Mouse (Mus musculus): ENCODE measurements around the gene Neurog1.
A peak's percentile ranks its signal among the peaks of the same experiment; 100 is the strongest.

The Neurog1 gene

DNA sequence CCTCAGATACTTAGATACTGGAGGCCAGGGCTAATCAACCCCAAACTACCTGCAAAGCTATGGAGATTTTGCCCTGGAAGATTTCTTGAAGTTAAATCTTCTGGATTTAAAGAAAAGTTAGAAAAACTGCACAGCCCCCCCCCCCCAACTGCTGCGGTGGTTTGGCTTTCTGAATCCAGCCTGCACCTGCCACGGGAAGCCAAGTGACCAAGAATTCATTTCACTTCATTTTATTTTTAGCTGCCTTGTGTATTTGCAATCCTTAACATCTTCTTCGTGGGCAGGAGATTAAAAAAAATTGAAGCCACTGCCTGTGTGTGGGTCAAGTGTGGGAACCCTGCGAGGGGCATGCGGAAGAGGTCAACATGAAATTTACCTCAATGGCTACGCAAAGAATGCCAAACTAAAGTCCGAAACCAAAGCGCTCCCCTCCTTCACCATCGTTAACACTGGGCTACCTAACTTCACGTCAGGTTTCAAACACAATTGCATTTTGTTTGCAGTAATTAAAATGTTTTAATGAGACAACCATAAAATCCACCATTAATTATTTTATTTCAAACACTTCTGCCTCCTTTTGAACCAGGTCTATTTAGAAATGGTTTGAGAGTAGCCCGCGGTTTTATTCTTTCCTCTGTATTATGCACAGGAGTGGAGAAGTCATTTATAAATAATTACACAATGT lies 5.6 kb upstream of the Neurog1 start:
- no peak for DNase-seq

DNA sequence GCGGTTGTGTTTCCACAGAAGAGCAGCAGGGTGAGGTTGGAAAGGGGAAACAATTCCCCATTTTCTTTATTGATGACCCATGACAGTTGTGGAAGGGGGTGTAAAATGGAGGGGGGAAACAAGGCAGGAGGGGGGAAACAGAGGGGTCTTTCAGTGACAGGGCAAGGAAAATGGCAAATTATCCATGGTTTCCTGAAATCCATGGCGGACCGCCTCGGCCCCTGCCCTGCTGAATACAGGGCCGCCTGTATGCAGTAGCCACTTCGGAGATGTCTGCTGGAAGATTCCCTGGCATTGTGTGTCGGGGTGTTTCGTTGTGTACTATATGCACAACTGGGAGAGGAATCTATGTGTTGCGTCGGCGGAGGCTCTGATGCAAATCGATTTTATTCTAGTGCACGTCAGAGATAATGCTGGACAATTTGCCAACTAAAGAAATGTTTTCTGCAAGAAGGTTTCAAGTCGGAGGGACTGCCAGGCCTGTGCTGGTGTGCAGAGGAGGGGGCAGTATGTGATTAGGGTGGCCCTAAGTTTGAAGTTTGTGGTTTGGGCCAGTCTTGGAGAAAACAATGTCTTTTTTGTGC lies 4.8 kb upstream of the Neurog1 start:
- DNase-seq, result no peak

- no peak for DNase-seq
Measured at GRCm38 (mm10) chr13:56253379-56253778, 1.4 kb upstream of the Neurog1 start.

- DNase-seq, result no peak
Measured at GRCm38 (mm10) chr13:56252783-56253182, 820 bp upstream of the Neurog1 start.

DNA sequence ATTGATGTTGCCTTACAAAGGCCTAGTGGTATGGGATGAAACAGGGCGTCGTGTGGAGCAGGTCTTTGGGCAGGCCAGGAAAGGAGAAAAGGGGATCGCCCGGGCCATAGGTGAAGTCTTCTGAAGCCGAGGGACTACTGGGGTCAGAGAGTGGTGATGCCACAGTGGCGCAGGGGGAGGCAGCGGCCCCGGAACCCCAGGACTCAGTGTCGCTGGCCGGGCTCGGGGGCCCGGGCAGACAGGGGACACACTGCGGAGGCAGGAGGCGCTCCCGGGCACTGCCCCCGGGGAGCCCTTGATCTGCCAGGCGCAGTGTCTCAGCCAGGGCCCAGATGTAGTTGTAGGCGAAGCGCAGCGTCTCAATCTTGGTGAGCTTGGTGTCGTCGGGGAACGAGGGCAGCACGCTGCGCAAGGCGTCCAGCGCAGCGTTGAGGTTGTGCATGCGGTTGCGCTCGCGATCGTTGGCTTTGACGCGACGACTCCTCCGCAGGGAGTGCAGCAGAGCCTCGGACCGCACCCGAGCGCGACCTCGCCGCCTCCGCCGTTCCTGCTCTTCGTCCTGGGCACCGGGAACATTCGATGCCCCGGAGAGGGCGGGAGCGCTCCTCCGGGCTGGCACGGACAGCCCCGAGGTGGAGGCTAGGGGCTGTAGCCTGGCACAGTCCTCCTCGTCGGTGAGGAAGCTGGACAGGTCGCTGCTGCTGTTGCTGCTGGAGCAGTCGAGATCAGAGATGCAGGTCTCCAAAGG lies 613 bp downstream of the Neurog1 start:
- DNase-seq, result no peak

- no peak for DNase-seq
Measured at GRCm38 (mm10) chr13:56250551-56251161, 1.3 kb downstream of the Neurog1 start.

DNA sequence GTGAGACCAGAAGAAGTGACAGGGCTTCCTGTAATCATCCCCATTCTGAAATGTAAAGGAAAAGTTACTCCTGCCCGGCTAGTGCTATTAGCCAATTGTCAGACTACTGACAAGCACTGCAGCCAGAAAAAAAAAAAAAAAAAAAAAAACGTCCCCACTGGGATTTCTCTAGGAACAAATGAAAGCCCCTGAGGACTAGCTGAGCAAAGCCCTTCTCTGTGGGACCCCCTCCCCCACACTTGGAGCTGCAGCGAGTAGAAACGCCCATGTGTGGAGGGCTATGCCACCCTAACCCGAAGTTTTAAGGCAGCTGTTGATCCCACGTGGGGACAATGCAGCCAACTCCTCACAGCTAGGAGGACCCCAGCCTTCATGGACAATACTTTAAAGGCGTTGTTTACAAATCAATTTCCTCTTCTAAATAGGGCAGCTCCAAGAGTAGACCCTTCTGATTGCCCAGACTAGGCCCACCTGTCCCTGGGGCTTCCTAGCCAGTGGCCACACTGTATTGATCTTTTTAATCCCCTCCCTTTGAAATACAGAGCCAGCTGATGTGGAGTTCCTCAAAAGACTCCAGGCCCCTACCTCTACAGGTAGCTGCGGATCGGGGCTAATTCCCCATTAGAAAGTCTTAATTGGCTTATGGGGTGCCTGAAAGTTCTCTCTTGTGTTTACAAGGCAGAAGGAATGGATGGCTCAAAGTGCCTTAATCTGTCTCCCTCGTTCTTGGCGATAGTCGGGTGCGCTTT lies 2.2 kb downstream of the Neurog1 start:
- no peak for DNase-seq

- no peak for DNase-seq
Measured at GRCm38 (mm10) chr13:56243104-56243503, 8.9 kb downstream of the Neurog1 start.

DNA sequence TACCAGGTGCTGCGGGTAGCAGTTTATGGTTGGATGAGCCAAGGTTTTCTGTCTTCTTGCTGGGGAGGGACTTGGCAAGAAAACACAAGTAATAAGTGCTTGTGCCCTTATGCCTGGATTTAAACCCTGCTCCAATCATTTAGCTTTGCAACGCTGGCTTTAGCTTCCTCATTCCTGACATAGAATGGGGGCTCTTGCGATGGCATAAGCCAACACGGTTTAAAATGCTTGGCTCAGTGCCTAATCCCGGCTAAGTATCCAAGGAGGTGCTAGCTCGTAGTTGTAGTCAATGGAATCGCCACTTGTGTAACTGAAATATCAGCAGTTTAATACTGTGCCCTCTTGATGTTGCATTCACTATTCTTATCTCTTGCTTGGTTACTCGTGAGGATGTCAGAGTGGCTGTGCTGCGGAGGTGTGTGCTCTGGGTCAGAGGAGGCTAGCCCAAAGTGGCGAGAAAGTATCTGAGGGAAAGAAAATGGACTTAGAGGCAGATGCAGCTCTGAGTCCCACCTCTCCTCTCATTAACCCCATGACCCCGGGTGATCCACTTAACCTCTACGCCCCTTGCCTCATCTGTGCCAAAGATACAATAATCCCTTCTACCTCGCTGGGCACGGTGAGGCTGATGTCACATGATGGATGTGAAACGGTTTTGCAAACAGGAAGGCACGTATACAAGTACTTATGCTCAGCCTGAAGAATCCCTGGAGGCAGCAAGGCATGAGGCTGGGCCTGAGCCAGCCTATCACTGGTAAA lies 11.8 kb downstream of the Neurog1 start:
- DNase-seq, result peak in 1 of 2 experiments; percentile 5

GRCm38 (mm10) chr13:56237905-56238304 lies 14.1 kb downstream of the Neurog1 start:
- no peak for DNase-seq

DNA sequence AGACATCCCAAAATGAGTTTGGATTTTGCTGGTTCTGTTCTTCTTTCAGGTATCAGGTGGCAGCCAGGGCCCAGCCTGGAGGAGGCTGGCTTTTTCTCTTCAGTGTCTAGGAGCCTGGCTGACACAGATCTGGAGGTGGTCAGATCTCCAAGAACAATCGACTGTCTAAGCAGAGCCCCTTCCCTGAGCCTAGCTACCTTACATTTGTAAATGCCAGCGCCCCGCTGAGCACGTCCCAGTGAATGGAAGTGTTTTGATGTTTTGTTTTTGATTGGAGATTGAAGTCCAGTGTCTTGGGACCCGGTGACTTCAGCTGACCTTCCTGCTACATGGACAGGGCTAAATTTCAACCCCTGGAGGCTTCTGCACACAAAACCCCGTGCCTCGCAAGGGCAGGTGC lies 15.8 kb downstream of the Neurog1 start:
- DNase-seq, result no peak

GRCm38 (mm10) chr13:56228790-56229189 lies 23.2 kb downstream of the Neurog1 start:
- no peak for DNase-seq

GRCm38 (mm10) chr13:56226175-56226954 lies 25.6 kb downstream of the Neurog1 start:
- no peak for DNase-seq

DNA sequence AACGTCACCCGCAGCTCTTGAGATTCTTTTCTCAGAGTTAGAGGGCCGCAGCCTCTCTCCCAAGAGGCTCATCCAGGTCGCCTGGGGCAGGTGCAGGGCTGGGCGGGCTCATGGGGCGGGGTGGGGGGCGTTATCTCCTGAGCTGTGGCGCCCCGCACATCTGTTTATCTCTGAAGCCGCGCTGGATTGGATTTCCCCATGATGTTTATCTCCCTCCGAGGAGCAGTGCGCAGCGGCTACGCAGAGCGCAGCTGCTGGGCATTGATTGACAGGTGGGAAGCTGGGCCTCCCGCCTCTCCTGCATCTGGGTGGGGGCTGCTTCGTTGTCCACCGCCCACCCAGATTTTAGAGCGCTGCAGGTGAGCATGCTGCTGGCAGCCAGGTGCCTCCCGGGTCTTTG lies 28.3 kb downstream of the Neurog1 start:
- no peak for DNase-seq

GRCm38 (mm10) chr13:56222849-56223246 lies 29.1 kb downstream of the Neurog1 start:
- no peak for DNase-seq

DNA sequence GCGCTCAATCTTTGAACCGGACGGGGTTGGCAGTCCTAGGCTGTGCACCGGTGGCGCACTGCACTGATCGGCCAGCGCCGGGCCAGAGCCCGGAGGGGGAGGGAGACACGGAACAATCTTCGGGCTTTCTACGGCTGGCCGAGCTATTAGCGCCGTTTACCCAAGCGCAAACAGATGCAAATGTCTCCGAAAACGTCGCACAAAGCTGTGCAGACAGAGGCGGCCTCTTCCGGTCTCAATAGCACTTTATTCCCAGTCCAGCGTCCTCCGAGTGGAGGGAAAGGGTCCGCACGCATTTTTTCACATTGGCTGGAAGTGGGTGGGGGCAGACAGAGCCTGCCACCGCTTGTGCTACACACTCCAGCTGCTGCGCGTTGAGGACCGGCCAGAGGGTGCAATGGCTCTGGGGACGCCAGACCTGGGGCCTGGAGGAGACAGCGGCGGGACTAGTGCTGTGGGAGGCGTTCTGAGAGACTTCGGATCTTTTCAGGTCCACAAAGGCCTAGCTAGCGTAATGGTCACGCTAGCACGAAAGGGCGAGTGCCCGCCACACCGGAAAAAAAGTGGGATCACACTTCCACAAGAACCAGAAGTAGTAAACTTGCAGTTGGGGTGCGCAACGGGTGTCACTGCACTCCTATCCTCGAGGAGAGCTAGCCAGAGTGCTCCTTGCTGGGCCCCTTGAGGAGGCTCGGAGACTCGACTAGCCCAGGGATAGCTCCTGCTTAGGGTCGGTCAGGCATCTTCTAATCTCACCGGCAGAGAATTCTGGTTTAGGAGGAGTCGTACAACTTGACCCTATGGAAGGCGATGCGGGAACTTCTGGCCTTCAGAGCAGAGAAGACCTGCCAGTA lies 29.7 kb downstream of the Neurog1 start:
- DNase-seq, result no peak

DNA sequence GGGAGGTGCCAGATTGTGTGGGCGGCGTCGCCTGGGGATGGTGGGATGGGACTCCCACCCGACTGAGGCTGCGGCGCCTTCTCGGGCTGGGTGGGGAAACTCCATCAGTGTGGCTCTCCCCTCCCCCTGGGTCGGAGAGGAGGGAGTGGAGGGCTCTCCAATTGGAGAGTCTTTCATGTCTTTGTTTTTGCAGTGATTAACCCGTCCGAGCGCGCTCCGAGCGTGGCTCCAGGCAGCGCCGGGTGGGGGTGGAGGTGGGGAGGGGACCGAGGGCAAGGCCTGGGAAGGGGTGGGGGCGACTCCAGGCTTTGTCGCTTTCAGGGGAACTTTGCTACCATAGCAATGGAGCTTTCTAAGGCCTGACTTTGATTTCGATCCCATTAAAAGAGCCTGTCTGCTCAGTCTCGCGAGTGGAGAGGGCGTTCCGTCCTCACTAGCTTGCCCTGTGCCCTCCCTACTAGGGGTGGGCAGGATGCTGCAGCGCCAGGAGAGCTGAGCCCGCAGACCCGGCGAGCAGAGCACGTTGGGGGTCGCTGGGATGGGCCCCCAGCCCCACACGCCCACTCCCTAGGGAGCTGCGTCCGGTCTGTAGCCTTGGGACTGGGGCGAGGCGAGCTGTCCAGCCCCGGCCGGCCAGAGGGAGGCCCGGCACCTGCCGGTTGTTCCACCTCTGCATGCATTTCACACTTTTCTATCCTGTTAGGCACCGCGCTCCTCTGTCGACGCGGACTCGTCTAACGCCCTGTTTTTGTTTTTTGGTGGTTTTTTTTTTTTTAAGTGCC lies 30.6 kb downstream of the Neurog1 start:
- no peak for DNase-seq

DNA sequence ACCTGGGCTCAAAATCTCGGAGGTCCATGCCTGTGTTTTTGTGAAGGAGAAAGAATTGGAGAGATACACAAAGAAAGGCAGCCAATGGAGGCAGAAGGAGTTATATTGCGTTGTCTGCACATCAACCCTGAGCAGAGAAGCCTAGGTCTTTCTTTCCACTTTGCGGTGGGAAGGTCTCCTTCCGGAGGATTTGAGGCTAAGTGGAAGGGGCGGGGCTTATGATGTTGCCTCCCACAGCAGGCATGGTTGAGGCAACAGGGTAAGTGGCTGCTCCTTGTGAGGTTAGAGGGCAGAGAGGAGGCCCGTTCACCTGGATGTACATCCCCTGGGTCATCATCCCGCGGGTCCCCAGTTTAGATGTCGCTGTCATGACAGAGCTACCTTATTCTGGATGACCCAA lies 32.7 kb downstream of the Neurog1 start:
- peak in 1 of 2 experiments; percentile 2 for DNase-seq

DNA sequence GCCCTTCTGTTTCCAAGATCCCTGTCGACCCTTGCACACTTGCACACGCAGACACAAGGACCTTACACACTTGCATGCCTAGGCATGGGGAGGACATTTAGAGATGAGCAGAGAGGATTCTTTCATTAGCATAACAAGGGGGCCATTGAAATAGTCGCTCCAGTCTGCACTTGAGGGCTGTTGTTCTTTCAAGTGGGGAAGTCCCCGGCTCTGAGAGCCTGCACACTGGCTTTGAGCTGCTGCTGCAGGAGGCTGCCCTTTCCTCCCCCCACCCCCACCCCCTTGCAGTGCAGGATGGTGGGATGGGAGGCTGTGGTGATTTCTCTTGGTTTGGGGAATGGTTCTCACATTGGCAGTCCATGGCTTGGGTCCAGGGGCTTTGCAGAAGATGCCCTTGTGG lies 35.9 kb downstream of the Neurog1 start:
- peak in 1 of 2 experiments; percentile 24 for DNase-seq

All from kidney, postnatal 25 days (tissue).